Mouse (Mus musculus): ENCODE measurements at regions not wholly inside any gene's neighbourhood (a gene's known extent, or its start where the extent isn't known, plus 50 kb on each side); places are given as distances from the start of the nearest gene placed in this dataset.

DNA sequence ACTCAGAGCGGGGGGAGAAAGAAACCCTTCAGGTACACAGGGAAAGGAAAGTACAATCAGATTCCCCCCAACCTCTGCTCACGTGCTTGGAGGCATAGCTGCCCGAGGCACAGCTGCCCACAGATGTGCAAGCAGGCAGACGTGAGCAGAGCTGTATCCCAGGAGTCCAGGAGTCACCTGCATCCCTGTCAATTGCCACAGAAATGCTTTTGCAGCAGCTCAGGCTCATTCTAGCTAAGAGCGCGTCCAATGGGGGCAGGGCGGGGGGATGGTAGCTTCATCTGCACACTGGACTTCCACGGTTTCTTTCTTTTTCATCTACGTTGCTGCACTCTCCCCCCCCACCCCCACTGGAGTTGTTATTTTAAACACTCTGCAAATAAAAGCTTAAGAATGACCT is 66.0 kb upstream of the Fat4 start:
- Histone ChIP-seq H3K4me1 (ENCODE audit: control insufficient read depth, insufficient read depth, low read length) (no peaks in the 10 kb centered on the region), H3K79me2 (ENCODE audit: control insufficient read depth, insufficient read depth, low read length) (no peaks in the 10 kb centered on the region), H3K27me3 (ENCODE audit: control insufficient read depth, insufficient read depth, low read length) (no peaks in the 10 kb centered on the region), H3K9ac (ENCODE audit: low read depth, low read length) (no peak overlapping the region), H3K4me3 (ENCODE audit: insufficient read depth, low read depth, low read length) (no peak overlapping the region), H3K36me3 (ENCODE audit: control insufficient read depth, insufficient read depth, low read length) (no peaks in the 10 kb centered on the region), H3K27ac (replicated peaks; ENCODE audit: insufficient read depth, low read depth, low read length) (no peak overlapping the region)
- WGBS = 54% methylated on average over 9 of the region's 9 CpGs
- TF ChIP-seq CTCF (IDR thresholded peaks at IDR 0.05; ENCODE audit: low read depth, low read length) (no peak), POLR2A (IDR thresholded peaks at IDR 0.05; ENCODE audit: extremely low read depth, insufficient read depth, low read length) (no peak)
- no peak for DNase-seq (ENCODE audit: extremely low read depth, low read depth, low spot score)

GRCm38 (mm10) chr3:38820315-38820714 is 66.4 kb upstream of the Fat4 start:
- Histone ChIP-seq H3K36me3 (ENCODE audit: control insufficient read depth, insufficient read depth, low read length) (no peaks in the 10 kb centered on the region), H3K27me3 (ENCODE audit: control insufficient read depth, insufficient read depth, low read length) (no peaks in the 10 kb centered on the region), H3K4me3 (ENCODE audit: insufficient read depth, low read depth, low read length) (no peak overlapping the region), H3K27ac (replicated peaks; ENCODE audit: insufficient read depth, low read depth, low read length) (no peak overlapping the region), H3K4me1 (ENCODE audit: control insufficient read depth, insufficient read depth, low read length) (no peaks in the 10 kb centered on the region), H3K9ac (ENCODE audit: low read depth, low read length) (no peak overlapping the region), H3K79me2 (ENCODE audit: control insufficient read depth, insufficient read depth, low read length) (no peaks in the 10 kb centered on the region)
- DNase-seq (ENCODE audit: extremely low read depth, low read depth, low spot score) = no peak
- 86% methylated on average over 7 of the region's 7 CpGs for WGBS
- TF ChIP-seq CTCF (IDR thresholded peaks at IDR 0.05; ENCODE audit: low read depth, low read length) = no peak
- TF ChIP-seq POLR2A (IDR thresholded peaks at IDR 0.05; ENCODE audit: extremely low read depth, insufficient read depth, low read length) = no peak

GRCm38 (mm10) chr3:38817651-38818050 is 69.1 kb upstream of the Fat4 start:
- DNase-seq (ENCODE audit: extremely low read depth, low read depth, low spot score) = no peak
- Histone ChIP-seq H3K27ac (replicated peaks; ENCODE audit: insufficient read depth, low read depth, low read length) (no peak overlapping the region), H3K36me3 (ENCODE audit: control insufficient read depth, insufficient read depth, low read length) (no peaks in the 10 kb centered on the region), H3K4me3 (ENCODE audit: insufficient read depth, low read depth, low read length) (no peak overlapping the region), H3K27me3 (ENCODE audit: control insufficient read depth, insufficient read depth, low read length) (no peaks in the 10 kb centered on the region), H3K4me1 (ENCODE audit: control insufficient read depth, insufficient read depth, low read length) (no peaks in the 10 kb centered on the region), H3K79me2 (ENCODE audit: control insufficient read depth, insufficient read depth, low read length) (no peaks in the 10 kb centered on the region), H3K9ac (ENCODE audit: low read depth, low read length) (no peak overlapping the region)
- no peak for TF ChIP-seq POLR2A (IDR thresholded peaks at IDR 0.05; ENCODE audit: extremely low read depth, insufficient read depth, low read length)
- no peak for TF ChIP-seq CTCF (IDR thresholded peaks at IDR 0.05; ENCODE audit: low read depth, low read length)
- WGBS = 88% methylated on average over 5 of the region's 5 CpGs

- DNase-seq (ENCODE audit: extremely low read depth, low read depth, low spot score) = no peak
- no peaks in the 10 kb centered on the region for H3K79me2 ChIP-seq (ENCODE audit: control insufficient read depth, insufficient read depth, low read length)
- no peaks in the 10 kb centered on the region for H3K27me3 ChIP-seq (ENCODE audit: control insufficient read depth, insufficient read depth, low read length)
- TF ChIP-seq POLR2A (IDR thresholded peaks at IDR 0.05; ENCODE audit: extremely low read depth, insufficient read depth, low read length) (no peak), CTCF (IDR thresholded peaks at IDR 0.05; ENCODE audit: low read depth, low read length) (no peak)
- H3K36me3 ChIP-seq (ENCODE audit: control insufficient read depth, insufficient read depth, low read length) = no peaks in the 10 kb centered on the region
- H3K4me1 ChIP-seq (ENCODE audit: control insufficient read depth, insufficient read depth, low read length) = no peaks in the 10 kb centered on the region
- H3K27ac ChIP-seq (replicated peaks; ENCODE audit: insufficient read depth, low read depth, low read length) = no peak overlapping the region
- WGBS = 86% methylated on average over 4 of the region's 4 CpGs
- no peak overlapping the region for H3K9ac ChIP-seq (ENCODE audit: low read depth, low read length)
- no peak overlapping the region for H3K4me3 ChIP-seq (ENCODE audit: insufficient read depth, low read depth, low read length)
Observed at GRCm38 (mm10) chr3:38812457-38812856, 74.3 kb upstream of the Fat4 start.

DNA sequence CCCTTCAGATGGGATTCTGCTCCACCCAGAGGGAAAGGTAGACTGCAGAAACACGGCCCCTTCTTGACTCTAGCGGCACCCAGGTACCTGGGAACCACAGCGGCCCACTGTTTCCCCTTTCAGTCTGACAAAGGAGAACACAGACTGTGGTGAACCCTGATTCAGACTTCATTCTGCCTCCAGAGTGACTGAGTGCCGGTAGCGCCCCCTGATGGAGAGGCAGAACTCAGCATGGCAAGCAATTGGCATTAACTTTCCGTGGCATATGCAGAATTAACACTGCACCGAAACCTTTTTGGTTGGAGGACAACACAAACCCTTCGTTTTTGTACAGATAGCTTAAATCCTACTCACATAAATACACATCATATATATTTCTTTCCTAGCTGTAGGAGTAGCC is 75.1 kb upstream of the Fat4 start:
- Histone ChIP-seq H3K79me2 (ENCODE audit: control insufficient read depth, insufficient read depth, low read length) (no peaks in the 10 kb centered on the region), H3K9ac (ENCODE audit: low read depth, low read length) (no peak overlapping the region), H3K4me3 (ENCODE audit: insufficient read depth, low read depth, low read length) (no peak overlapping the region), H3K4me1 (ENCODE audit: control insufficient read depth, insufficient read depth, low read length) (no peaks in the 10 kb centered on the region), H3K27ac (replicated peaks; ENCODE audit: insufficient read depth, low read depth, low read length) (no peak overlapping the region), H3K36me3 (ENCODE audit: control insufficient read depth, insufficient read depth, low read length) (no peaks in the 10 kb centered on the region), H3K27me3 (ENCODE audit: control insufficient read depth, insufficient read depth, low read length) (no peaks in the 10 kb centered on the region)
- WGBS = 80% methylated on average over 8 of the region's 8 CpGs
- no peak for DNase-seq (ENCODE audit: extremely low read depth, low read depth, low spot score)
- TF ChIP-seq CTCF (IDR thresholded peaks at IDR 0.05; ENCODE audit: low read depth, low read length) (peak; percentile 24; the same call in 1 of the 2 replicates), POLR2A (IDR thresholded peaks at IDR 0.05; ENCODE audit: extremely low read depth, insufficient read depth, low read length) (no peak)

DNA sequence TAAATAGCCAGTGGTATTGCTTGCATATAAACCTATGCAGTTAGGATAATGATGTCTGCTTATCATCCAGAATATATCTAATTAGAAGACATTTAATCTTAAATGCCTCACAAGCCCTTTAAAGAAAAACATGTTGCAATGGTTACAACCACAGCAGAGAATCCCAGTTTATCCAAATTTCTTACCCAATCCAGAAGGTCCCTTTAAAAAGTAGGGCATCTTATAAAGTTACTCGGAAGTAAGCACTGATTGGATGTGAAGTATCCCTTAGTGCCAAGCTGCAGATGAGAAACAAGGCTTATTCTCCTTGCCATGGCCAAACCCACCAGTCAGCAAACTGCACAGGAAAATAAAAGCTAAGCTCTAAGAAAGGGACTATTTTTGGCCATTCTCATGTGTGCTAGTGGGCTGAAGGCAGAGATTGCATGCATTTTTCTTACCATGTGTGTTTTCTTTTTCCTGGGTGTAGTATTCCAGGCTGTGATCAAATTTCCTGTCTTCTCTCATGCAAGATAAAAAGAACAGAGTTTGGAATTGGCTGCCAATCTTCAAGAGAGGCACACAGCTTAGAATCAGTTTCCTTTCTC is 80.2 kb upstream of the Fat4 start:
- H3K79me2 ChIP-seq (ENCODE audit: control insufficient read depth, insufficient read depth, low read length) = no peaks in the 10 kb centered on the region
- H3K27me3 ChIP-seq (ENCODE audit: control insufficient read depth, insufficient read depth, low read length) = no peaks in the 10 kb centered on the region
- no peaks in the 10 kb centered on the region for H3K36me3 ChIP-seq (ENCODE audit: control insufficient read depth, insufficient read depth, low read length)
- no peak overlapping the region for H3K9ac ChIP-seq (ENCODE audit: low read depth, low read length)
- DNase-seq (ENCODE audit: extremely low read depth, low read depth, low spot score) = no peak
- no peak overlapping the region for H3K4me3 ChIP-seq (ENCODE audit: insufficient read depth, low read depth, low read length)
- WGBS = 70% methylated on average over 1 of the region's 1 CpGs
- TF ChIP-seq POLR2A (IDR thresholded peaks at IDR 0.05; ENCODE audit: extremely low read depth, insufficient read depth, low read length) = no peak
- no peak for TF ChIP-seq CTCF (IDR thresholded peaks at IDR 0.05; ENCODE audit: low read depth, low read length)
- no peaks in the 10 kb centered on the region for H3K4me1 ChIP-seq (ENCODE audit: control insufficient read depth, insufficient read depth, low read length)
- H3K27ac ChIP-seq (replicated peaks; ENCODE audit: insufficient read depth, low read depth, low read length) = no peak overlapping the region

Measured in liver, adult 2 months (tissue).